Mouse (Mus musculus) ES-Bruce4 (cell line): Measurements from ENCODE around the gene Dner.

Experiments
- CTCF ChIP-seq: IDR thresholded peaks from one replicate; pipeline ENCODE4 v1.8.1; 2011; ENCODE audit warnings: low read depth, low read length
- POLR2A ChIP-seq: IDR thresholded peaks from one replicate; pipeline ENCODE4 v1.8.1; 2011; ENCODE audit warnings: low read length; ENCODE audit not compliant: insufficient read depth

GRCm38 (mm10) chr1:84740080-84740479, 44.1 kb upstream of the Dner start:
- TF ChIP-seq POLR2A (no peak), CTCF (no peak)
